Mouse (Mus musculus): ENCODE results near the gene Gm9922. TPM values are rescaled to one million over a fixed set of nuclear protein-coding genes. Genes with fewer than 3 reads are reported as not detected.

The Gm9922 gene
- polyA plus RNA-seq, 1 experiment from 2014 or later = not detected

- H3K4me1 ChIP-seq (replicated peaks) = no peaks in the 10 kb centered on the region
- 97% methylated on average over 11 of the region's 11 CpGs for WGBS
Measured at GRCm38 (mm10) chr14:101747811-101748210, 18.2 kb upstream of the Gm9922 start.

GRCm38 (mm10) chr14:101746635-101747034, 17.0 kb upstream of the Gm9922 start:
- Histone ChIP-seq H3K4me3 (no peak overlapping the region), H3K9me3 (no peaks in the 10 kb centered on the region), H3K9ac (no peak overlapping the region), H3K27ac (no peak overlapping the region), H3K36me3 (no peaks in the 10 kb centered on the region), H3K27me3 (no peaks in the 10 kb centered on the region), H3K4me1 (replicated peaks) (no peaks in the 10 kb centered on the region), H3K4me2 (no peak overlapping the region)
- WGBS = 88% methylated on average over 3 of the region's 3 CpGs
- no peak for ATAC-seq (ENCODE audit: low FRiP score)

More at GRCm38 (mm10) chr14:101747811-101748210, 18.2 kb upstream of the Gm9922 start:
- Histone ChIP-seq H3K27me3 (no peaks in the 10 kb centered on the region), H3K36me3 (no peaks in the 10 kb centered on the region), H3K9me3 (no peaks in the 10 kb centered on the region), H3K27ac (no peak overlapping the region), H3K9ac (no peak overlapping the region), H3K4me3 (no peak overlapping the region), H3K4me2 (no peak overlapping the region)
- no peak for ATAC-seq (ENCODE audit: low FRiP score)

- WGBS = 85% methylated on average over 4 of the region's 4 CpGs
- no peaks in the 10 kb centered on the region for H3K9me3 ChIP-seq
- H3K4me2 ChIP-seq = no peak overlapping the region
- H3K27ac ChIP-seq = no peak overlapping the region
- H3K36me3 ChIP-seq = no peaks in the 10 kb centered on the region
- no peak overlapping the region for H3K9ac ChIP-seq
- H3K4me3 ChIP-seq = no peak overlapping the region
- H3K27me3 ChIP-seq = peaks cover 6% of the 10 kb centered on the region; the same call in 1 of the 2 replicates
- no peak for ATAC-seq (ENCODE audit: low FRiP score)
- no peaks in the 10 kb centered on the region for H3K4me1 ChIP-seq (replicated peaks)
Measured at GRCm38 (mm10) chr14:101737501-101737900, 7.9 kb upstream of the Gm9922 start.

- no peaks in the 10 kb centered on the region for H3K36me3 ChIP-seq
- WGBS = 28% methylated on average over 10 of the region's 10 CpGs
- no peak overlapping the region for H3K27ac ChIP-seq
Measured at GRCm38 (mm10) chr14:101733542-101734303, 4.1 kb upstream of the Gm9922 start.

GRCm38 (mm10) chr14:101729972-101730692, 518 bp upstream of the Gm9922 start:
- Histone ChIP-seq H3K4me2 (peak overlapping the region; percentile 99), H3K4me3 (peak overlapping the region; percentile 60), H3K9me3 (no peaks in the 10 kb centered on the region), H3K36me3 (no peaks in the 10 kb centered on the region), H3K4me1 (replicated peaks) (peaks cover 19% of the 10 kb centered on the region), H3K27me3 (peaks cover 57% of the 10 kb centered on the region), H3K9ac (peak overlapping the region; percentile 75), H3K27ac (no peak overlapping the region)
- WGBS = 1% methylated on average over 28 of the region's 28 CpGs
- peak; percentile 50 for ATAC-seq (ENCODE audit: low FRiP score)

More at GRCm38 (mm10) chr14:101733542-101734303, 4.1 kb upstream of the Gm9922 start:
- no peak for ATAC-seq (ENCODE audit: low FRiP score)
- peaks cover 19% of the 10 kb centered on the region for H3K4me1 ChIP-seq (replicated peaks)
- H3K4me2 ChIP-seq = no peak overlapping the region
- H3K27me3 ChIP-seq = peaks cover 40% of the 10 kb centered on the region
- no peaks in the 10 kb centered on the region for H3K9me3 ChIP-seq
- no peak overlapping the region for H3K9ac ChIP-seq
- no peak overlapping the region for H3K4me3 ChIP-seq

- Histone ChIP-seq H3K4me2 (no peak overlapping the region), H3K4me3 (no peak overlapping the region), H3K4me1 (replicated peaks) (no peaks in the 10 kb centered on the region), H3K27ac (no peak overlapping the region), H3K36me3 (no peaks in the 10 kb centered on the region), H3K27me3 (no peaks in the 10 kb centered on the region), H3K9ac (no peak overlapping the region), H3K9me3 (no peaks in the 10 kb centered on the region)
- WGBS = 61% methylated on average over 2 of the region's 2 CpGs
- ATAC-seq (ENCODE audit: low FRiP score) = no peak
Measured at GRCm38 (mm10) chr14:101714414-101714813, 15.2 kb downstream of the Gm9922 start.

GRCm38 (mm10) chr14:101707088-101707487, 22.5 kb downstream of the Gm9922 start:
- no peaks in the 10 kb centered on the region for H3K27me3 ChIP-seq
- H3K4me2 ChIP-seq = no peak overlapping the region
- H3K4me1 ChIP-seq (replicated peaks) = no peaks in the 10 kb centered on the region
- H3K36me3 ChIP-seq = no peaks in the 10 kb centered on the region
- H3K4me3 ChIP-seq = no peak overlapping the region
- no peak for ATAC-seq (ENCODE audit: low FRiP score)
- WGBS = 92% methylated on average over 5 of the region's 5 CpGs
- H3K9ac ChIP-seq = no peak overlapping the region
- no peak overlapping the region for H3K27ac ChIP-seq
- H3K9me3 ChIP-seq = no peaks in the 10 kb centered on the region

GRCm38 (mm10) chr14:101704479-101704878, 25.1 kb downstream of the Gm9922 start:
- Histone ChIP-seq H3K9ac (no peak overlapping the region), H3K27ac (no peak overlapping the region), H3K27me3 (no peaks in the 10 kb centered on the region), H3K4me2 (no peak overlapping the region), H3K9me3 (no peaks in the 10 kb centered on the region), H3K4me1 (replicated peaks) (no peaks in the 10 kb centered on the region), H3K36me3 (no peaks in the 10 kb centered on the region; the same call in 1 of the 2 replicates), H3K4me3 (no peak overlapping the region)
- no peak for ATAC-seq (ENCODE audit: low FRiP score)
- 84% methylated on average over 4 of the region's 4 CpGs for WGBS

GRCm38 (mm10) chr14:101688406-101688805, 41.2 kb downstream of the Gm9922 start:
- Histone ChIP-seq H3K9me3 (no peaks in the 10 kb centered on the region), H3K27ac (no peak overlapping the region), H3K4me3 (no peak overlapping the region), H3K9ac (no peak overlapping the region), H3K4me1 (replicated peaks) (no peaks in the 10 kb centered on the region), H3K36me3 (peaks cover 24% of the 10 kb centered on the region), H3K4me2 (no peak overlapping the region), H3K27me3 (no peaks in the 10 kb centered on the region)
- no peak for ATAC-seq (ENCODE audit: low FRiP score)
- WGBS = 77% methylated on average over 2 of the region's 2 CpGs

GRCm38 (mm10) chr14:101687696-101688095, 41.9 kb downstream of the Gm9922 start:
- H3K4me2 ChIP-seq = no peak overlapping the region
- no peaks in the 10 kb centered on the region for H3K4me1 ChIP-seq (replicated peaks)
- 87% methylated on average over 6 of the region's 6 CpGs for WGBS
- no peak for ATAC-seq (ENCODE audit: low FRiP score)
- H3K36me3 ChIP-seq = peaks cover 19% of the 10 kb centered on the region
- no peak overlapping the region for H3K4me3 ChIP-seq
- H3K27me3 ChIP-seq = no peaks in the 10 kb centered on the region
- H3K9ac ChIP-seq = no peak overlapping the region
- H3K9me3 ChIP-seq = no peaks in the 10 kb centered on the region
- H3K27ac ChIP-seq = no peak overlapping the region

Data from hindbrain, embryonic 13.5 days (tissue).